Mouse (Mus musculus) C2C12 (cell line): ENCODE measurements around the gene Myh9.

Source experiments
- CTCF ChIP-seq: IDR thresholded peaks from one replicate; pipeline ENCODE4 v1.5.1; 2011; ENCODE audit not compliant: control insufficient read depth, insufficient read depth, insufficient read length
- MAX ChIP-seq: IDR thresholded peaks from one replicate; pipeline ENCODE4 v1.6.1; 2011; ENCODE audit warnings: mild to moderate bottlenecking, control low read depth

- no peak for TF ChIP-seq CTCF
- TF ChIP-seq MAX, result no peak
These were observed 10.8 kb downstream of the Myh9 start for GRCm38 (mm10) chr15:77831138-77831579.
